Mouse (Mus musculus) ES-E14 (cell line): ENCODE data around the gene Zbtb43. TPM values are rescaled to one million over a fixed set of nuclear protein-coding genes. Genes with fewer than 3 reads are reported as not detected.

Experiments used
- DNase-seq: peaks from one replicate; pipeline ENCODE4 v3.0.0-alpha.2; 2013; ENCODE audit warnings: low read depth, low spot score
- H3K27ac ChIP-seq: 2 replicates; pipeline ENCODE4 v1.5.1; 2012; ENCODE audit warnings: low read depth, mild to moderate bottlenecking, low read length, moderate library complexity, mixed read lengths; ENCODE audit not compliant: poor library complexity, insufficient read depth, severe bottlenecking
- H3K36me3 ChIP-seq: 2 replicates; pipeline ENCODE4 v1.6.1; 2012; ENCODE audit warnings: mild to moderate bottlenecking, low read length, moderate library complexity, mixed read lengths; ENCODE audit not compliant: control insufficient read depth, poor library complexity, insufficient read depth, severe bottlenecking
- H3K4me1 ChIP-seq, 2 experiments: fragments of 150-350 bp in 1 of 2; sonication (generic) in 1 of 2; 2 replicates each; pipeline ENCODE4 v1.6.1; 2012; ENCODE audit warnings: low read length in 2 of 2, mild to moderate bottlenecking in 1 of 2, mixed read lengths in 1 of 2; ENCODE audit not compliant: control insufficient read depth in 2 of 2, insufficient read depth in 2 of 2, poor library complexity in 1 of 2
- H3K4me3 ChIP-seq, 2 experiments: fragments of 150-350 bp in 1 of 2; sonication (generic) in 1 of 2; 2 replicates each; pipeline ENCODE4 v1.5.1; 2012; ENCODE audit warnings: low read length in 2 of 2, low read depth in 1 of 2, mild to moderate bottlenecking in 1 of 2, mixed read lengths in 1 of 2; ENCODE audit not compliant: insufficient read depth in 1 of 2, poor library complexity in 1 of 2, severe bottlenecking in 1 of 2
- H3K9ac ChIP-seq: 2 replicates; pipeline ENCODE4 v1.6.1; 2012; ENCODE audit warnings: low read depth, mild to moderate bottlenecking, low read length, mixed read lengths; ENCODE audit not compliant: poor library complexity, insufficient read depth, severe bottlenecking
- H3K9me3 ChIP-seq: fragments of 150-350 bp; sonication (generic); 2 replicates; pipeline ENCODE4 v1.6.1; 2012; ENCODE audit warnings: low read depth, mild to moderate bottlenecking, low read length; ENCODE audit not compliant: control insufficient read depth, insufficient read depth
- CHD2 ChIP-seq: IDR thresholded peaks from 2 replicates; pipeline ENCODE4 v1.6.1; 2014; ENCODE audit warnings: mild to moderate bottlenecking, low read depth, low read length, inconsistent platforms
- HCFC1 ChIP-seq: IDR thresholded peaks from 2 replicates; pipeline ENCODE4 v1.6.1; 2012; ENCODE audit warnings: low read length, inconsistent platforms, borderline replicate concordance; ENCODE audit not compliant: insufficient read depth
- MAFK ChIP-seq: IDR thresholded peaks from 2 replicates; pipeline ENCODE4 v1.6.1; 2014; ENCODE audit warnings: mild to moderate bottlenecking, low read depth, low read length, inconsistent platforms; ENCODE audit not compliant: insufficient read depth
- ZC3H11A ChIP-seq: IDR thresholded peaks from 2 replicates; pipeline ENCODE4 v1.6.1; 2012; ENCODE audit warnings: low read depth, mild to moderate bottlenecking, inconsistent platforms, low read length, borderline replicate concordance
- ZNF384 ChIP-seq: IDR thresholded peaks from 2 replicates; pipeline ENCODE4 v1.6.1; 2012; ENCODE audit warnings: low read depth, low read length, inconsistent platforms
- in situ Hi-C, 2 experiments: fragments of 600-800 bp; cut with MboI; formaldehyde crosslinking; loops; one replicate each; pipeline ENCODE4 v1.15.1; 2025; ENCODE audit warnings: low sequenced_read_pairs in 2 of 2, inconsistent platforms in 1 of 2; ENCODE audit not compliant: unreplicated experiment in 2 of 2
- total RNA-seq: library from RNA; depleted of rRNA; stranded (reverse); fragments of 300-350 nt; gene quantifications from 2 replicates; pipeline ENCODE4 v1.2.3, GENCODE M21; 2012

Gene Zbtb43
- total RNA-seq, 1 experiment: 31.3 TPM

GRCm38 (mm10) chr2:33414019-33414418, 54.3 kb downstream of the Zbtb43 start:
- H3K36me3 ChIP-seq: peaks cover 31% of the 10 kb centered on the region

GRCm38 (mm10) chr2:33412111-33412510, 56.2 kb downstream of the Zbtb43 start:
- no peak for TF ChIP-seq HCFC1
- no peak for TF ChIP-seq MAFK
- TF ChIP-seq CHD2: no peak
- TF ChIP-seq ZC3H11A: no peak
- no peak for TF ChIP-seq ZNF384
- in situ Hi-C loops: no loop called here
- Histone ChIP-seq H3K4me3 (no peak overlapping the region), H3K36me3 (peaks cover 26% of the 10 kb centered on the region), H3K9me3 (no peaks in the 10 kb centered on the region), H3K4me1 (peaks cover 0 to 3% of the 10 kb centered on the region in 2 experiments; a peak in 2 of 4 replicates), H3K9ac (no peak overlapping the region), H3K27ac (no peak overlapping the region)
- no peak for DNase-seq

More at GRCm38 (mm10) chr2:33414019-33414418, 54.3 kb downstream of the Zbtb43 start:
- Histone ChIP-seq H3K4me1 (peaks cover 0 to 8% of the 10 kb centered on the region in 2 experiments; a peak in 2 of 4 replicates), H3K4me3 (no peak overlapping the region), H3K27ac (no peak overlapping the region), H3K9ac (no peak overlapping the region), H3K9me3 (no peaks in the 10 kb centered on the region)
- in situ Hi-C loops: no loop called here
- no peak for DNase-seq
- TF ChIP-seq HCFC1 (no peak), MAFK (no peak), CHD2 (no peak), ZC3H11A (no peak), ZNF384 (no peak)

DNA sequence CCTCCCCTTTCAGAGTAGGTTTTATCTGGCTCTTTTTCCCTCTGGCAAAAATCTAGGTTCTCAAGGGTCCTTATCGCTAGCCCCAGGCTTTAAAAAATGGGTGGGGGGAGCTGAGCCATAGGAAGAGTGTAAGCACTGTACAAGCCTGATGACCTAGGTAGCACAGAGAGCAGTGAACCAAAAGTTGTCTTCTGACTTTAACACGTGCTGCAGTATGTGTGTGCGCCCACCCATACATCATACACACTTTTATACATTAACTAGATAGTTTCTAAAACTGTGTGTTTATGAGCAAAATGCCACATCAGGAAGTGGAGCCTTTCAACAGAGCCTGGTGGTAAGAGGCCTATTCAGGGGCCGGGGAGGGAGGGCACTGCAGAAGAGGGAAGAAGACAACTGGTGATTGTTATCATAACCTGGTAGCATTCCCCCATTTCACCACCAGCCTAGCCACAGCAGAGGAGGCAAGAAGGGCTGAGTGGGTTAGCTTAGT, 64.8 kb downstream of the Zbtb43 start:
- no peaks in the 10 kb centered on the region; the same call in none of the 2 replicates for H3K36me3 ChIP-seq
- TF ChIP-seq HCFC1 (no peak), ZC3H11A (no peak), MAFK (no peak), CHD2 (no peak), ZNF384 (no peak)
- H3K9ac ChIP-seq: no peak overlapping the region
- H3K9me3 ChIP-seq: no peaks in the 10 kb centered on the region
- H3K4me1 ChIP-seq: 0 out of 4 replicates have a peak, but pooled peaks cover 0 to 2% of the 10 kb centered on the region in 2 experiments
- in situ Hi-C loops: no loop called here
- no peak for DNase-seq
- H3K27ac ChIP-seq: no peak overlapping the region
- no peak overlapping the region for H3K4me3 ChIP-seq

DNA sequence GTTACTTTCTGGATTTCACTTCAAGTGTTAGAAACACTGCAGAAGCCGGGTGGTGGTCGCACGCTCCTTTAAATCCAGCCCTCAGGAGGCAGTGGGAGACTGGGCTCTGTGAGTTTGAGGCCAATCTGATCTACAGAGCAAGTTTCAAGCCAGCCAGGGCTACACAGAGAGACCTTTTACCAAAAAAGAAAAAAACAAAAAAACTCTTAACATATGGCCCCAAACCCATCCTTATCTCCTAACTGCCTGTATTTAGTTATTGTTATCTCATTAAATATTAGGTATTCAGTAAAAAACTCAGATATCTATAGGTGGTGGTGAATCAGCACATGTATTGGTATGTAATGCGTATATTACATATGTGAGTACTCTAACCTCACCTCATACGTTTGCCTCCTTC, 65.7 kb downstream of the Zbtb43 start:
- in situ Hi-C loops: no loop called here
- TF ChIP-seq ZNF384 (no peak), MAFK (no peak)
- H3K36me3 ChIP-seq: no peaks in the 10 kb centered on the region
- H3K27ac ChIP-seq: no peak overlapping the region
- no peaks in the 10 kb centered on the region for H3K9me3 ChIP-seq
- 0 out of 4 replicates have a peak, but pooled peaks cover 0 to 2% of the 10 kb centered on the region in 2 experiments for H3K4me1 ChIP-seq
- no peak for DNase-seq
- H3K4me3 ChIP-seq: no peak overlapping the region
- no peak overlapping the region for H3K9ac ChIP-seq

DNA sequence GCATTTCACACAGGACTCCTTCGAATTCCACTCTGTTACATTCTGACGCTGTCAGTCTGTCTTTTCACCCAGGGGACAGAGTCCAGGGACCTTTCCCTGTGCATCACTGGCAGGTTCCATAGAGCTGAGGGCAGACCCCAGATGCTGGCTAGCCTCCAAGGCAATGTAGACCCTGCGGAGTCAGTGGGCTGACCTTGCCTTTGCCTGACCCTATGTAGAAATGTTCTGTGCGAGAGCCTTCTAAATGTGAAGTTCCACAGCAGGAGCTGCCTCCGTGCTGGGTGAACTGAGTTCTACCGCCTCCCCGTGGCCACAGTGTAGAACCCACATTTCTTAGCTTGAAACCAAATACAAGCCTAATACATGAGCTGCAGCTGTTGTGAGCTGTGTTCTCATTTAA, 66.1 kb downstream of the Zbtb43 start:
- TF ChIP-seq ZNF384: no peak
- TF ChIP-seq ZC3H11A: no peak
- no peak for TF ChIP-seq CHD2
- no peak for TF ChIP-seq HCFC1
- no peak for TF ChIP-seq MAFK
- Histone ChIP-seq H3K4me3 (no peak overlapping the region), H3K9ac (no peak overlapping the region), H3K27ac (no peak overlapping the region), H3K4me1 (0 out of 4 replicates have a peak, but pooled peaks cover 0 to 2% of the 10 kb centered on the region in 2 experiments), H3K36me3 (no peaks in the 10 kb centered on the region), H3K9me3 (no peaks in the 10 kb centered on the region)
- peak; percentile 45 for DNase-seq
- in situ Hi-C loops: no loop called here
